In the genomic region with DNA sequence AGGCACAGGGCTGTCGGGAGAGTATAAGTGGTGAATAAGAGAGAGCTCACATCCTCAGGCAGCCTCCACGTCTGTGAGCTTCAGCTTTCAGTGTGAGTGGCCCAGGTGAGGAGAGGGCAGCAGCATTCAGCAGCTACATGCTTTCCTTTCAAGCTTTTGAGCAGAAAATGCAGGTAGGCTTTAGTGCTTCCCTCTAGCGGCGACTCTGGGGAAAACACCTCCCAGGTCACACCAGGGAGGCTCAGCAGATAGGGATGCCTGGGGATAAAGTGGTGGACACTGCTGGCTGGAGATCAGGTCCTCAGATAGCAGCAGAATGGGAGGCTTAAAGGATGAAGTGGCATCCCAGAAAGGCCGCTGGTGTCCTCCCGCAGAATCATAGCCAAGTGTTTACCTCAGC, we compare ENCODE assay signal across 9 mouse cellular contexts. TPM values are rescaled to one million over a fixed set of nuclear protein-coding genes. Genes with fewer than 3 reads are reported as not detected.
DNase-seq lines count a peak whose midpoint lies in the region; ATAC-seq and TF ChIP-seq lines count a peak whose summit lies in the region.
"Not testable (repeated sequence)": the region's sequence is repeated elsewhere in the genome, so short reads cannot be mapped to it uniquely, and the experiment has no call there.
"Had no signal": no experiment of that assay in that cellular context is flagged by ENCODE, and none has a peak within 500 bp of the region (broad histone marks: within the 10 kb centered on the region; RNA-seq: fewer than 3 reads in every experiment).

No protein-coding gene starts in this region.

- H3K9ac ChIP-seq in ES-Bruce4 (ENCODE audit: low read depth, poor library complexity, severe bottlenecking); kidney, embryonic 16.5 days (replicated peaks; ENCODE audit: low read length): not testable (repeated sequence)

- TF ChIP-seq POLR2A in ES-Bruce4 (IDR thresholded peaks at IDR 0.05; ENCODE audit: insufficient read depth, low read length); lung, adult 2 months (IDR thresholded peaks at IDR 0.05; ENCODE audit: borderline replicate concordance, extremely low read depth, low read depth, low read length); olfactory bulb, adult 2 months (IDR thresholded peaks at IDR 0.05; ENCODE audit: insufficient read depth, low read depth, low read length): not testable (repeated sequence)

- not testable (repeated sequence) for H3K4me3 ChIP-seq in ES-Bruce4 (ENCODE audit: low read depth, low read length); heart, embryonic 10.5 days; kidney, embryonic 16.5 days (ENCODE audit: low read length); lung, adult 2 months (replicated peaks; ENCODE audit: extremely low read depth, low read depth, low read length); olfactory bulb, adult 2 months (ENCODE audit: insufficient read depth, low read depth, low read length)

- H3K36me3 ChIP-seq in ES-Bruce4 (ENCODE audit: control insufficient read depth, insufficient read depth, low read length, poor library complexity, severe bottlenecking); heart, embryonic 10.5 days; kidney, embryonic 16.5 days (ENCODE audit: insufficient read depth, low read length): not testable (repeated sequence)

- peak; percentile 44; the same call in 1 of the 2 replicates for ATAC-seq in kidney, embryonic 16.5 days (ENCODE audit: low FRiP score, low TSS enrichment)

- not testable (repeated sequence) for H3K9me3 ChIP-seq in ES-Bruce4 (replicated peaks; ENCODE audit: control insufficient read depth, insufficient read depth, low read length, poor library complexity, severe bottlenecking); heart, embryonic 10.5 days; kidney, embryonic 16.5 days (ENCODE audit: low read length)

- peak; percentile 74 for TF ChIP-seq CTCF in ES-Bruce4 (IDR thresholded peaks at IDR 0.05; ENCODE audit: low read depth, low read length)
- TF ChIP-seq CTCF in lung, adult 2 months (IDR thresholded peaks at IDR 0.05; ENCODE audit: insufficient read depth, low read length), result peak; percentile 72
- TF ChIP-seq CTCF in olfactory bulb, adult 2 months (IDR thresholded peaks at IDR 0.05; ENCODE audit: insufficient read depth, low read depth, low read length), result peak; percentile 42; the same call in 1 of the 2 replicates

- not testable (repeated sequence) for H3K4me2 ChIP-seq in kidney, embryonic 16.5 days (replicated peaks; ENCODE audit: low read depth, low read length)

- not testable (repeated sequence) for H3K27ac ChIP-seq in ES-Bruce4 (ENCODE audit: insufficient read depth, low read length); heart, embryonic 10.5 days; kidney, embryonic 16.5 days (ENCODE audit: low read length); olfactory bulb, adult 2 months (ENCODE audit: insufficient read depth, low read depth, low read length)

- not testable (repeated sequence) for TF ChIP-seq EP300 in ES-Bruce4 (IDR thresholded peaks at IDR 0.05; ENCODE audit: insufficient read depth, low read depth, low read length)

- DNase-seq in brain, adult 2 months (ENCODE audit: low read depth, low spot score), result peak; percentile 52
- DNase-seq in embryo, embryonic 9.5 days (ENCODE audit: extremely low spot score), result peak; percentile 64
- DNase-seq in heart, embryonic 10.5 days (ENCODE audit: low spot score), result peak; percentile 79
- peak; percentile 34 for DNase-seq in lung, adult 2 months
- DNase-seq in thymus, postnatal 14 days, result peak; percentile 27

- not testable (repeated sequence) for H3K4me1 ChIP-seq in ES-Bruce4 (ENCODE audit: control insufficient read depth, insufficient read depth, low read length); heart, embryonic 10.5 days; kidney, embryonic 16.5 days (ENCODE audit: insufficient read depth, low read length); lung, adult 2 months (ENCODE audit: control insufficient read depth, insufficient read depth, low read length); olfactory bulb, adult 2 months (ENCODE audit: control insufficient read depth, insufficient read depth, low read length)

- H3K27me3 ChIP-seq in ES-Bruce4 (ENCODE audit: control insufficient read depth, insufficient read depth, low read length, poor library complexity, severe bottlenecking); heart, embryonic 10.5 days (ENCODE audit: insufficient read depth, poor library complexity, severe bottlenecking); kidney, embryonic 16.5 days (ENCODE audit: insufficient read depth, low read length): not testable (repeated sequence)

- WGBS in heart, embryonic 10.5 days, result 11% methylated on average over 6 of the region's 6 CpGs
- WGBS in kidney, embryonic 16.5 days, result 9% methylated on average over 6 of the region's 6 CpGs
- WGBS in lung, adult 2 months, result 6% methylated on average over 6 of the region's 6 CpGs
- WGBS in olfactory bulb, adult 2 months, result 18% methylated on average over 6 of the region's 6 CpGs

RNA-seq across cellular contexts. Expression of a gene that starts 6.4 kb away (rescaled TPM):
- polyA plus RNA-seq in ES-Bruce4 (2011; ENCODE audit: insufficient read depth, insufficient read length, low read depth, missing spikeins), result not detected in 2 replicates
- not detected in 2 replicates for polyA plus RNA-seq in heart, embryonic 10.5 days (2016; fragmentation: Nextera tagmentation; extraction: Ambion mirVana)
- polyA plus RNA-seq in kidney, embryonic 16.5 days (2015; fragmentation: Nextera tagmentation; extraction: Ambion mirVana), result 30.2 and 34.9 TPM in 2 replicates
- not detected in 2 replicates for polyA plus RNA-seq in lung, adult 2 months (2012; rRNA removed)
- not detected in 2 replicates for polyA plus RNA-seq in olfactory bulb, adult 2 months (2012; ENCODE audit: insufficient read depth, insufficient read length, low replicate concordance, missing spikeins)
- polyA plus RNA-seq: heart, embryonic 12.5 days had no signal

RNA-seq across cellular contexts. Expression of a gene that starts 18.5 kb away (rescaled TPM):
- not detected in 2 replicates for polyA plus RNA-seq in ES-Bruce4 (2011; ENCODE audit: insufficient read depth, insufficient read length, low read depth, missing spikeins)
- polyA plus RNA-seq in heart, embryonic 10.5 days (2016; fragmentation: Nextera tagmentation; extraction: Ambion mirVana), result not detected in 2 replicates
- polyA plus RNA-seq in kidney, embryonic 16.5 days (2015; fragmentation: Nextera tagmentation; extraction: Ambion mirVana), result not detected in 2 replicates
- polyA plus RNA-seq in lung, adult 2 months (2012; rRNA removed), result not detected in 2 replicates
- not detected in 2 replicates for polyA plus RNA-seq in olfactory bulb, adult 2 months (2012; ENCODE audit: insufficient read depth, insufficient read length, low replicate concordance, missing spikeins)
- polyA plus RNA-seq: heart, embryonic 12.5 days had no signal

RNA-seq across cellular contexts. Expression of a gene that starts 31.3 kb away (rescaled TPM):
- not detected in 2 replicates for polyA plus RNA-seq in ES-Bruce4 (2011; ENCODE audit: insufficient read depth, insufficient read length, low read depth, missing spikeins)
- polyA plus RNA-seq in heart, embryonic 10.5 days (2016; fragmentation: Nextera tagmentation; extraction: Ambion mirVana), result not detected in 2 replicates
- polyA plus RNA-seq in kidney, embryonic 16.5 days (2015; fragmentation: Nextera tagmentation; extraction: Ambion mirVana), result not detected in 2 replicates
- polyA plus RNA-seq in lung, adult 2 months (2012; rRNA removed), result not detected in 2 replicates
- not detected in 2 replicates for polyA plus RNA-seq in olfactory bulb, adult 2 months (2012; ENCODE audit: insufficient read depth, insufficient read length, low replicate concordance, missing spikeins)
- polyA plus RNA-seq: heart, embryonic 12.5 days had no signal

RNA-seq across cellular contexts. Expression of a gene that starts 39.2 kb away (rescaled TPM):
- polyA plus RNA-seq in ES-Bruce4 (2011; ENCODE audit: insufficient read depth, insufficient read length, low read depth, missing spikeins), result not detected in 2 replicates
- polyA plus RNA-seq in heart, embryonic 10.5 days (2016; fragmentation: Nextera tagmentation; extraction: Ambion mirVana), result not detected in 2 replicates
- polyA plus RNA-seq in kidney, embryonic 16.5 days (2015; fragmentation: Nextera tagmentation; extraction: Ambion mirVana), result 0.58 and 1.5 TPM in 2 replicates
- polyA plus RNA-seq in lung, adult 2 months (2012; rRNA removed), result 1.4 TPM in 1 of 2 replicates, not detected in the other
- not detected in 2 replicates for polyA plus RNA-seq in olfactory bulb, adult 2 months (2012; ENCODE audit: insufficient read depth, insufficient read length, low replicate concordance, missing spikeins)
- polyA plus RNA-seq: heart, embryonic 12.5 days had no signal

RNA-seq across cellular contexts. Expression of a gene that starts 59.5 kb away (rescaled TPM):
- polyA plus RNA-seq in ES-Bruce4 (2011; ENCODE audit: insufficient read depth, insufficient read length, low read depth, missing spikeins), result not detected in 2 replicates
- not detected in 2 replicates for polyA plus RNA-seq in heart, embryonic 10.5 days (2016; fragmentation: Nextera tagmentation; extraction: Ambion mirVana)
- polyA plus RNA-seq in kidney, embryonic 16.5 days (2015; fragmentation: Nextera tagmentation; extraction: Ambion mirVana), result 92.0 and 109 TPM in 2 replicates
- polyA plus RNA-seq in lung, adult 2 months (2012; rRNA removed), result 1.9 and 5.0 TPM in 2 replicates
- not detected in 2 replicates for polyA plus RNA-seq in olfactory bulb, adult 2 months (2012; ENCODE audit: insufficient read depth, insufficient read length, low replicate concordance, missing spikeins)
- polyA plus RNA-seq: heart, embryonic 12.5 days had no signal

Comparison
In these comparisons a context has a peak if more than half of its experiments do, and no peak if none do; other contexts are left out.
1. DNase-seq: peak in every context shown above with its lines; median percentile 79 in heart, embryonic 10.5 days; 64 in embryo, embryonic 9.5 days; 52 in brain, adult 2 months; 34 in lung, adult 2 months; 27 in thymus, postnatal 14 days.
2. RNA of a gene that starts 6.4 kb away (polyA plus RNA-seq): 30.2 to 34.9 TPM in kidney, embryonic 16.5 days; not detected in lung, adult 2 months, not detected in ES-Bruce4, not detected in heart, embryonic 10.5 days and not detected in olfactory bulb, adult 2 months; every median in the first group is over 10 times any median in the second.
3. Peak in every context shown above with its lines, with median percentiles within 50 percentile points of each other: CTCF ChIP-seq.